Mouse (Mus musculus) cortical plate, adult 2 months (tissue): Measurements from ENCODE around the gene Csnk1d. TPM values are rescaled to one million over a fixed set of nuclear protein-coding genes. Genes with fewer than 3 reads are reported as not detected.

ENCODE experiments used
- H3K27ac ChIP-seq: fragments of 200-500 bp; 2 replicates; pipeline ENCODE4 v1.5.1; 2012; ENCODE audit warnings: low read length, control low read depth, inconsistent platforms; ENCODE audit not compliant: insufficient read depth
- H3K4me1 ChIP-seq: fragments of 200-500 bp; 2 replicates; pipeline ENCODE4 v1.6.1; 2011; ENCODE audit warnings: low read length; ENCODE audit not compliant: control insufficient read depth, insufficient read depth
- H3K4me3 ChIP-seq: fragments of 200-500 bp; 2 replicates; pipeline ENCODE4 v1.5.1; 2011; ENCODE audit warnings: mild to moderate bottlenecking, low read length, control low read depth; ENCODE audit not compliant: insufficient read depth
- CTCF ChIP-seq: fragments of 200-500 bp; IDR thresholded peaks from 2 replicates; pipeline ENCODE4 v1.5.1; 2011; ENCODE audit warnings: mild to moderate bottlenecking, control low read depth, low read length; ENCODE audit not compliant: insufficient read depth; ENCODE audit errors: extremely low read depth
- POLR2A ChIP-seq: fragments of 200-500 bp; IDR thresholded peaks from 2 replicates; pipeline ENCODE4 v1.6.1; 2011; ENCODE audit warnings: mild to moderate bottlenecking, low read length, control low read depth; ENCODE audit not compliant: insufficient read depth; ENCODE audit errors: extremely low read depth
- polyA plus RNA-seq: library from polyadenylated mRNA; depleted of rRNA; stranded (reverse); fragments of >200 nt; gene quantifications from 2 replicates; pipeline ENCODE4 v1.2.3, GENCODE M21; 2012

Csnk1d gene
- polyA plus RNA-seq, 1 experiment, result 110 TPM

- no peak for TF ChIP-seq CTCF
- no peak for TF ChIP-seq POLR2A
- 0 out of 2 replicates have a peak overlapping the region, but pooled peaks have one; percentile 28 for H3K27ac ChIP-seq
- peaks cover 2% of the 10 kb centered on the region; the same call in 1 of the 2 replicates for H3K4me1 ChIP-seq
- H3K4me3 ChIP-seq, result no peak overlapping the region
These were observed 22.5 kb upstream of the Csnk1d start for GRCm38 (mm10) chr11:121013656-121014055.

DNA sequence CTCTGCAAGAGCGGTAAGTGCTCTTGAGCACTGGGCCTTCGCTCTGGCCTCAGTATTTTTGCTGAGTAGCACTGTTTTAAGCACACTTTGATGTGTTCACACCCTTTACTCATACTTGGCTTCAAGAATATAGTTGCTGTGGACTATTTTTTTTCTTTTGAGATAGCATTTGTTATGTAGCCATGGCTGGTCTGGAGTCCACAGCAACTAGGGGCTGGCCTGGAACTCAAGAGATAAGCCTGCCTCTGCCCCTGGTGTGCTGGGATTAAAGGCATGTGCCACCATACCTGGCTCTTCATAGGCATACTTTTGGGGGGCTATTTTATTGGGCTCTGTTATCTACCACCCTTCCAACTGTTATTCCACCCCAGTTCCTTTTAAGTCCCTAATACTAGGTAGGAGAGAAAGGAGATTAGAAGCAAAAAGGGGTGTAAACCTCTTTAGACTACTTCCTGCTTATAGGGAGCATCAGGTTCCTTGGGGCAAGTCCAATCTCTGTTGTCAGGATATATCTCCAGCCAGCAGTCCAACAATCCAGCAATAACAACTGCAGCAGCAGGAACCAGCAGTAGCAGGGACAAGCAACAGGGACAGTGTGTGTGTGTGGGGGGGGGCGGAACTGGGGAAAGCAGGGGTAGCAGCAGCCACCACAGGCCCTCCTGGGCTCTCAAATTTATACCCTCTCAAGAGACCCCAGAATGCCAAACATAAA, 19.1 kb upstream of the Csnk1d start:
- H3K27ac ChIP-seq, result no peak overlapping the region
- TF ChIP-seq POLR2A (no peak), CTCF (no peak)
- no peak overlapping the region for H3K4me3 ChIP-seq
- H3K4me1 ChIP-seq, result no peaks in the 10 kb centered on the region

DNA sequence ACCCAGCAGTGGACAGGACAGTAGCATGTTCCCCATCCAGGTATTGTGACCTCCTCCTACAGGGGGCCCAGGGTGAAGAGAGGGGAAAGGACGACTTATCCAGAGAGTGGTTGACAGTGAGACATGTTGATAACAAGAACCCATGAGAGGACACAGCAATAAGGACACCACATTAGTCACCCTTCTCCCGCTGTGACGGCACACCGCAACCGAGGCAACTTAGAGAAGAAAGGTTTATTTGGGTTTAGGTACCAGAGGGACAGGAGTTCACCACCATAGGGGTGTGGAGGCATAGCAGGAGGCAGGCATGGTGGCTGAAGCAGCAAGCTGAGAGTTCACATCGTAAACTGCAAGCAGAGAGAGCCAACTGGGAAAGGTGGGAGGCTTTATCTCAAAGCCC, 15.1 kb upstream of the Csnk1d start:
- H3K4me3 ChIP-seq, result no peak overlapping the region
- TF ChIP-seq POLR2A (no peak), CTCF (no peak)
- H3K4me1 ChIP-seq, result peaks cover 1% of the 10 kb centered on the region; the same call in 1 of the 2 replicates
- no peak overlapping the region for H3K27ac ChIP-seq

DNA sequence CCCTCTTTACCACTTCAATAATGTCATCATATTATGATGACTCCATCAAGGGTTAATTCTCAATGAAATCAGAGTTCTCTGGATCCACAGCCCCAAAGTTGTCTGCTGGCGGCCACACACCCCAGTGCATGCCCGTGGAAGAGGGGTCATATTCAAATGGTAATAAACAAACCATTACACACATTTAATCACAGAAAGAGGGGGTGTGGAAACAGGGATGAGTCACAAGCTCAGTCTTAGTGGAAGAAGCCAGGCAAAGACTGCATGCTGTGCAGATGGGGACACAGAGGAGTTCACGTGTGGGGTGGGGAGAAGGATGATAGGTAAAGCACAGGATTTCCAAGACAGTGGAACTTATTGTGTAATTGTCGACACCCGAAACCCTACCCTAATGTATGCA, 13.2 kb upstream of the Csnk1d start:
- TF ChIP-seq CTCF (no peak), POLR2A (no peak)
- Histone ChIP-seq H3K27ac (no peak overlapping the region), H3K4me1 (peaks cover 1% of the 10 kb centered on the region; the same call in 1 of the 2 replicates), H3K4me3 (no peak overlapping the region)

- Histone ChIP-seq H3K4me3 (no peak overlapping the region), H3K4me1 (peaks cover 1% of the 10 kb centered on the region; the same call in 1 of the 2 replicates), H3K27ac (no peak overlapping the region)
- TF ChIP-seq CTCF (no peak), POLR2A (no peak)
These were observed 10.8 kb upstream of the Csnk1d start for GRCm38 (mm10) chr11:121001966-121002365.

DNA sequence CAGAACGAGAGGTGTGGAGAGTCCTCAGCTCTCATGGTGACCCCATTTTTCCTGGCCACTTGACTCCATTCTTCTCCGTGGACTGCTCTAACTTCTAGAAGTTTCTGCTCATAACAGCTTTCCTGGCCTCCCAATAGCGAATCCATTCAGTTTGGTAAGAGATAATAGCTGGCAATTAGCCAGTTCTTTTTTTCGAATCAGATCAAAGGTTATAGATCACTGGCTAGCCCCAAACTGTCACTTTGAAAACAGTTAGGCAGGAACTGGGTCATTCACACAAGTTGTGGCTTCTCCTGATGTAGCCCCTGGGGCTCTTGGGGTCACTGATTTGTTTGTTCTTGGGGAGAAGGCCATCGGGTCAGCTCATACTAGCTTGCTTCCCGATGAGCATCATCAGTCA, 3.6 kb upstream of the Csnk1d start:
- Histone ChIP-seq H3K4me3 (no peak overlapping the region), H3K27ac (no peak overlapping the region), H3K4me1 (peaks cover 9% of the 10 kb centered on the region)
- TF ChIP-seq POLR2A, result no peak

DNA sequence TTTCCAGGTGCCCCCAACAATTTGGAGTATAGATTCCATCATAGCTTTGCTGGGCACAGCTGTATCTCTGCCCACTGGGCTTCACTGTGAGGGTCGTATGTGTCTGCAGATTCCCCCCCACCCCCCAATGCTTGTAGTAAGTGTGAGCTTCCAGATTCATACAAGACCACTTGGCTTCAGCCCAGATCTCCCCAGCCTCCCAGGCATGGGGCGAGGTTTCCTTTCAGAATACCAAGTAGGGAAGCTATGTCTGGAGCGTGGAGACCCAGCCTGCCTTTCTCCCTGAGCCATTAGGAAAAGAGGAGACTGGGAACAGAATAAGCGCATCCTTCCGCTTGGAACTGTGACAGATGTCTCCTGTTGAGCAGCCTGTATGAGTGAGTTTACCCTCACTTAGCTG, 2.5 kb upstream of the Csnk1d start:
- Histone ChIP-seq H3K27ac (no peak overlapping the region), H3K4me3 (no peak overlapping the region), H3K4me1 (peaks cover 14% of the 10 kb centered on the region)
- no peak for TF ChIP-seq POLR2A
- no peak for TF ChIP-seq CTCF

- TF ChIP-seq CTCF (no peak), POLR2A (no peak)
- no peak overlapping the region; the same call in 1 of the 2 replicates for H3K4me3 ChIP-seq
- peaks cover 17% of the 10 kb centered on the region for H3K4me1 ChIP-seq
- H3K27ac ChIP-seq, result no peak overlapping the region
These were observed 1.9 kb upstream of the Csnk1d start for GRCm38 (mm10) chr11:120993080-120993479.

GRCm38 (mm10) chr11:120991791-120992190, 661 bp upstream of the Csnk1d start:
- Histone ChIP-seq H3K4me3 (peak overlapping the region; percentile 71), H3K4me1 (peaks cover 17% of the 10 kb centered on the region), H3K27ac (no peak overlapping the region)
- TF ChIP-seq POLR2A (no peak), CTCF (no peak)

GRCm38 (mm10) chr11:120990126-120990781, 876 bp downstream of the Csnk1d start:
- Histone ChIP-seq H3K27ac (peak overlapping the region; percentile 97), H3K4me1 (peaks cover 20% of the 10 kb centered on the region), H3K4me3 (peak overlapping the region; percentile 71)
- TF ChIP-seq CTCF (no peak), POLR2A (no peak)
